49 mouse cellular contexts compared by ENCODE assay signal in genomic region chr3:108999173-108999572, GRCm38 (mm10). TPM values are rescaled to one million over a fixed set of nuclear protein-coding genes. Genes with fewer than 3 reads are reported as not detected.
"Had no signal": no experiment of that assay in that cellular context is flagged by ENCODE, and none has a peak within 500 bp of the region (broad histone marks: within the 10 kb centered on the region; RNA-seq: fewer than 3 reads in every experiment).

No protein-coding gene starts in this region.

- ATAC-seq: hindbrain, embryonic 16.5 days; hindbrain, postnatal 0 days; intestine, embryonic 15.5 days; intestine, embryonic 16.5 days; intestine, postnatal 0 days had no signal

- H3K4me2 ChIP-seq: heart, embryonic 11.5 days; heart, embryonic 12.5 days; heart, embryonic 13.5 days; heart, embryonic 15.5 days; hindbrain, embryonic 12.5 days; hindbrain, embryonic 13.5 days; hindbrain, embryonic 14.5 days; hindbrain, embryonic 15.5 days; intestine, embryonic 15.5 days; kidney, embryonic 15.5 days had no signal

- DNase-seq: heart, postnatal 10 days; heart, postnatal 14 days; heart, postnatal 4 days; kidney, adult 11 months; kidney, adult 18-20 months; kidney, adult 2 months; kidney, adult 8-10 months; kidney, adult 9 months; kidney, postnatal 10 days; kidney, postnatal 14 days; kidney, postnatal 25 days; kidney, postnatal 36 days; kidney, postnatal 4 days; layer of hippocampus, adult 9-11 months; layer of hippocampus, postnatal 36 days had no signal

- H3K4me1 ChIP-seq: heart, embryonic 15.5 days; hindbrain, embryonic 10.5 days; hindbrain, embryonic 12.5 days; hindbrain, embryonic 13.5 days; hindbrain, embryonic 15.5 days; intestine, embryonic 15.5 days; kidney, embryonic 15.5 days had no signal

- H3K27ac ChIP-seq: heart, embryonic 10.5 days; heart, embryonic 13.5 days; heart, embryonic 15.5 days; hindbrain, embryonic 10.5 days; hindbrain, embryonic 12.5 days; hindbrain, embryonic 13.5 days; hindbrain, embryonic 14.5 days; hindbrain, embryonic 15.5 days; hindbrain, postnatal 0 days; intestine, embryonic 15.5 days; kidney, embryonic 15.5 days; kidney, postnatal 0 days; layer of hippocampus, adult 2 months had no signal

- H3K36me3 ChIP-seq: heart, embryonic 15.5 days; intestine, embryonic 15.5 days had no signal

- H3K4me3 ChIP-seq: heart, embryonic 10.5 days; heart, embryonic 12.5 days; heart, embryonic 13.5 days; heart, embryonic 15.5 days; hindbrain, embryonic 10.5 days; hindbrain, embryonic 12.5 days; hindbrain, embryonic 13.5 days; hindbrain, embryonic 15.5 days; intestine, embryonic 15.5 days; kidney, embryonic 15.5 days; layer of hippocampus, adult 2 months had no signal

- H3K9me3 ChIP-seq: heart, embryonic 10.5 days; heart, embryonic 12.5 days; heart, embryonic 13.5 days; heart, embryonic 15.5 days; hindbrain, embryonic 10.5 days; hindbrain, embryonic 12.5 days; hindbrain, embryonic 13.5 days; hindbrain, embryonic 15.5 days; intestine, embryonic 15.5 days; kidney, embryonic 15.5 days had no signal

- H3K27me3 ChIP-seq: heart, embryonic 12.5 days; heart, embryonic 13.5 days; heart, embryonic 15.5 days; hindbrain, embryonic 12.5 days; hindbrain, embryonic 13.5 days; hindbrain, embryonic 15.5 days; intestine, embryonic 15.5 days; kidney, embryonic 15.5 days had no signal

- H3K9ac ChIP-seq: heart, embryonic 12.5 days; heart, embryonic 13.5 days; heart, embryonic 15.5 days; hindbrain, embryonic 12.5 days; hindbrain, embryonic 13.5 days; hindbrain, embryonic 14.5 days; hindbrain, embryonic 15.5 days; intestine, embryonic 15.5 days; kidney, embryonic 15.5 days had no signal

RNA-seq across cellular contexts. Expression of gene Gm9857, which starts 58.9 kb away (rescaled TPM):
- total RNA-seq: heart, adult 8-10 months; heart, postnatal 10 days; heart, postnatal 14 days; heart, postnatal 25 days; heart, postnatal 4 days; hematopoietic stem cell, adult 5-6 weeks; hindbrain, postnatal 0 days; layer of hippocampus, adult 18-20 months; layer of hippocampus, adult 2 months; layer of hippocampus, adult 8-10 months; layer of hippocampus, postnatal 10 days; layer of hippocampus, postnatal 14 days; layer of hippocampus, postnatal 25 days; layer of hippocampus, postnatal 36 days; left cerebral cortex, adult 18-20 months had no signal
- polyA plus RNA-seq: heart, embryonic 10.5 days; heart, embryonic 11.5 days; heart, embryonic 12.5 days; heart, embryonic 13.5 days; heart, embryonic 14.5 days; heart, embryonic 15.5 days; heart, embryonic 16.5 days; heart, postnatal 0 days; hindbrain, embryonic 10.5 days; hindbrain, embryonic 12.5 days; hindbrain, embryonic 13.5 days; hindbrain, embryonic 14.5 days; hindbrain, embryonic 15.5 days; hindbrain, embryonic 16.5 days; intestine, embryonic 14.5 days; intestine, embryonic 15.5 days; intestine, embryonic 16.5 days; intestine, postnatal 0 days; kidney, embryonic 14.5 days; kidney, embryonic 15.5 days; kidney, embryonic 16.5 days; kidney, postnatal 0 days; large intestine, adult 2 months had no signal

RNA-seq across cellular contexts. Expression of gene Henmt1, which starts 59.5 kb away (rescaled TPM):
- total RNA-seq: heart, adult 8-10 months; heart, postnatal 10 days; heart, postnatal 14 days; heart, postnatal 25 days; heart, postnatal 4 days had no signal
- polyA plus RNA-seq: heart, embryonic 13.5 days; heart, embryonic 14.5 days; heart, embryonic 15.5 days; heart, postnatal 0 days; large intestine, adult 2 months had no signal
